Mouse (Mus musculus) midbrain, embryonic 14.5 days (tissue): ENCODE measurements around the gene Usp19. TPM values are rescaled to one million over a fixed set of nuclear protein-coding genes. Genes with fewer than 3 reads are reported as not detected.

Source experiments
- ATAC-seq: fragments of 200-750 bp; cut with Nextera tagmentation; 2 replicates; pipeline ENCODE4 v1.8.0; 2017; ENCODE audit warnings: moderate number of reproducible peaks, moderate library complexity; ENCODE audit not compliant: low FRiP score, low TSS enrichment
- DNase-seq: peaks from one replicate; pipeline ENCODE4 v3.0.0-alpha.2; 2015
- H3K27ac ChIP-seq: fragments of 300-500 bp; sonication (generic); replicated peaks from 2 replicates; pipeline ENCODE4 v1.5.1; 2014; ENCODE audit warnings: mild to moderate bottlenecking, low read depth, low read length, moderate library complexity
- H3K27me3 ChIP-seq: fragments of 300-500 bp; sonication (generic); 2 replicates; pipeline ENCODE4 v1.6.1; 2014; ENCODE audit warnings: low read length, control low read depth, mixed read lengths; ENCODE audit not compliant: control insufficient read depth, insufficient read depth
- H3K36me3 ChIP-seq: fragments of 300-500 bp; sonication (generic); 2 replicates; pipeline ENCODE4 v1.6.1; 2014; ENCODE audit warnings: low read length, control low read depth; ENCODE audit not compliant: control insufficient read depth, insufficient read depth
- H3K4me1 ChIP-seq: fragments of 300-500 bp; sonication (generic); 2 replicates; pipeline ENCODE4 v1.6.1; 2014; ENCODE audit warnings: mild to moderate bottlenecking, antibody characterized with exemption, low read length, control low read depth; ENCODE audit not compliant: control insufficient read depth, insufficient read depth
- H3K4me2 ChIP-seq: fragments of 300-500 bp; sonication (generic); 2 replicates; pipeline ENCODE4 v1.6.1; 2014; ENCODE audit warnings: mild to moderate bottlenecking, low read length, moderate library complexity
- H3K4me3 ChIP-seq: fragments of 300-500 bp; sonication (generic); replicated peaks from 2 replicates; pipeline ENCODE4 v1.5.1; 2014; ENCODE audit warnings: low read depth, low read length
- H3K9ac ChIP-seq: fragments of 300-500 bp; sonication (generic); replicated peaks from 2 replicates; pipeline ENCODE4 v1.6.1; 2014; ENCODE audit warnings: mild to moderate bottlenecking, low read length, moderate library complexity
- H3K9me3 ChIP-seq: fragments of 300-500 bp; sonication (generic); 2 replicates; pipeline ENCODE4 v1.6.1; 2016; ENCODE audit warnings: low read length, control low read depth, mixed read lengths; ENCODE audit not compliant: control insufficient read depth
- WGBS: fragments of 180-500 bp; shearing (Covaris S2); extraction: QIAGEN DNeasy Blood & Tissue Kit; methylation state at CpG from one replicate; pipeline ENCODE4 v1.1.7; 2014; 5-methylcytosine and 5-hydroxymethylcytosine counted together
- polyA plus RNA-seq: library from polyadenylated mRNA; unstranded; fragments of >200 nt; fragmentation: Nextera tagmentation; extraction: Ambion mirVana; gene quantifications from 2 replicates; pipeline ENCODE4 v1.2.1, GENCODE M21; 2014

Gene Usp19
- polyA plus RNA-seq, 1 experiment from 2014 or later = 72.5 TPM

- Histone ChIP-seq H3K4me2 (peak overlapping the region; percentile 56), H3K4me3 (peak overlapping the region; percentile 27), H3K36me3 (no peaks in the 10 kb centered on the region), H3K9ac (peak overlapping the region; percentile 26; the same call in 1 of the 2 replicates), H3K27me3 (no peaks in the 10 kb centered on the region), H3K9me3 (no peaks in the 10 kb centered on the region), H3K27ac (peak overlapping the region; percentile 55; the same call in 1 of the 2 replicates), H3K4me1 (peaks cover 15% of the 10 kb centered on the region)
- ATAC-seq = peak; percentile 6; the same call in 1 of the 2 replicates
- 18% methylated on average over 11 of the region's 11 CpGs for WGBS
- DNase-seq = peak; percentile 57
Observed at GRCm38 (mm10) chr9:108479241-108479640, 11.2 kb upstream of the Usp19 start.

DNA sequence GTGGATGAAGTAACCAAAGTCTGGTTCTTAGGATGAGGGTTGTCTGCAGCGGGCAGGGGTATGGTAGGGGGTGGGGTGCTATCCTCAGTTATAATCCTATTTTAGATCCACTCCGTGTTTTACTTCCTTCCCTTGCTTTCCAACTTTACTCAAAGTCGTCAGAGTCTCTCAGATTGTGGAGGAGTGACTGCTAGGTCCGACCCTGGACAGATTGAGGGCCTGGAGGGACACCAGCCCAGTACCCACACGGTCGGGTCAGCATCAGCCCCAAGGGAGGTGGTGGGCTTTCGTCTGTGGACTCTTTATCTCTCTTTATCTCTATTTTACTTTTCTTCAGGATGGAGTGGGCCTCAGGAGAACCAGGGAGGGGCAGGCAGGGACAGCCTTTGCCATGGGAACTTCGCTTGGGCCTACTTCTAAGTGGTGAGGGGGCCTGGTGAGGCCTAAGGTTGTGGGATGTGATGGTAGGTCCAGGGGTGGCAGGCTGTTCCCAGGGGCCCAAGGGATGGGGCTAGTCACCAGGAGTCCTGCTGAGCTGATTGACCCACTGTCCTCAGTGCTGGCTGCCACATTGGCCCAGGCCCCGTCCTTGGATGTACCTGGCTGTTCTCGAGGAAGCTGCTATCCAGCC, 10.6 kb upstream of the Usp19 start, which contains the start of gene Lamb2:
Gene Lamb2, plus strand, starts transcription at position 16 of the 631 bp plus-strand sequence.
- ATAC-seq = no peak
- WGBS = 10% methylated on average over 10 of the region's 10 CpGs
- H3K4me1 ChIP-seq = peaks cover 15% of the 10 kb centered on the region
- H3K9me3 ChIP-seq = no peaks in the 10 kb centered on the region
- no peaks in the 10 kb centered on the region for H3K36me3 ChIP-seq
- peak within 1 kb of the TSS; percentile 56 for H3K4me2 ChIP-seq
- H3K4me3 ChIP-seq = peak within 1 kb of the TSS; percentile 27
- H3K9ac ChIP-seq = peak within 1 kb of the TSS; percentile 37; the same call in 1 of the 2 replicates
- peak within 1 kb of the TSS; percentile 55 for H3K27ac ChIP-seq
- DNase-seq = peak; percentile 83
- H3K27me3 ChIP-seq = no peaks in the 10 kb centered on the region

GRCm38 (mm10) chr9:108480813-108481519, 9.4 kb upstream of the Usp19 start:
- H3K9me3 ChIP-seq = no peaks in the 10 kb centered on the region
- no peak overlapping the region for H3K4me2 ChIP-seq
- H3K27ac ChIP-seq = no peak overlapping the region
- DNase-seq (no peak), ATAC-seq (no peak)
- WGBS = 94% methylated on average over 28 of the region's 28 CpGs
- H3K4me3 ChIP-seq = no peak overlapping the region
- H3K27me3 ChIP-seq = no peaks in the 10 kb centered on the region
- peaks cover 2% of the 10 kb centered on the region; the same call in 1 of the 2 replicates for H3K36me3 ChIP-seq
- peaks cover 15% of the 10 kb centered on the region for H3K4me1 ChIP-seq
- H3K9ac ChIP-seq = no peak overlapping the region

DNA sequence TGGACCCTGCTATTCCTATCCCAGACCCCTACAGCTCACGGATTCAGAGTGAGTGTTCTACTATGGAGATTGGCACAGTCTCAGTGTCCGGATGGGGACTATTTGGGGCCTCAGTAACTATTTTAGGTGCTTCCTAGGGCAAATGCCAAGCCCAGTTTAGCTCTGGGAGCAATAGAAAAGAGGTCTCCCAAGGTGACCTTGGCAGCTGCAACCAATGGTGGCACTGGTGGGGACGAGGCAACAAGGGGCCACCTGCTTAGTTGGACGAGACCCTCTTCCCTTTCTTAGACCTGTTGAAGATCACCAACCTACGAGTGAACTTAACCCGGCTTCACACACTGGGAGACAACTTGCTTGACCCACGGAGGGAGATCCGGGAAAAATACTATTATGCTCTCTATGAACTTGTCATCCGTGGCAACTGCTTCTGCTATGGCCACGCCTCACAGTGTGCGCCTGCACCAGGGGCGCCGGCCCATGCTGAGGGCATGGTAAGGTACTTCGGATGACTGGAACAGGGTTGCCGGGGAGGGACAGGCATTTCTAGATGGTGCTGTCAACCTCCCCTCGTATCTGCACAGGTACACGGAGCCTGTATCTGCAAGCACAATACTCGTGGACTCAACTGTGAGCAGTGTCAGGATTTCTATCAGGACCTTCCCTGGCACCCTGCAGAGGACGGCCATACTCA, 8.7 kb upstream of the Usp19 start:
- 92% methylated on average over 19 of the region's 19 CpGs for WGBS

GRCm38 (mm10) chr9:108483051-108483790, 7.2 kb upstream of the Usp19 start:
- Histone ChIP-seq H3K4me1 (peaks cover 15% of the 10 kb centered on the region), H3K4me2 (no peak overlapping the region), H3K36me3 (peaks cover 4% of the 10 kb centered on the region; the same call in 1 of the 2 replicates), H3K9me3 (no peaks in the 10 kb centered on the region), H3K4me3 (no peak overlapping the region), H3K27ac (no peak overlapping the region), H3K9ac (no peak overlapping the region), H3K27me3 (no peaks in the 10 kb centered on the region)
- ATAC-seq (no peak), DNase-seq (no peak)
- 95% methylated on average over 18 of the region's 18 CpGs for WGBS

More for the DNA sequence above, 8.7 kb upstream of the Usp19 start:
- H3K27me3 ChIP-seq = no peaks in the 10 kb centered on the region
- H3K27ac ChIP-seq = no peak overlapping the region
- no peak overlapping the region for H3K4me3 ChIP-seq
- no peaks in the 10 kb centered on the region for H3K9me3 ChIP-seq
- DNase-seq = no peak
- no peak for ATAC-seq
- H3K4me2 ChIP-seq = no peak overlapping the region
- H3K36me3 ChIP-seq = peaks cover 4% of the 10 kb centered on the region; the same call in 1 of the 2 replicates
- H3K4me1 ChIP-seq = peaks cover 15% of the 10 kb centered on the region
- no peak overlapping the region for H3K9ac ChIP-seq

- H3K36me3 ChIP-seq = peaks cover 4% of the 10 kb centered on the region; the same call in 1 of the 2 replicates
- DNase-seq (no peak), ATAC-seq (no peak)
- H3K4me3 ChIP-seq = no peak overlapping the region
- no peaks in the 10 kb centered on the region for H3K9me3 ChIP-seq
- no peak overlapping the region for H3K27ac ChIP-seq
- no peak overlapping the region for H3K4me2 ChIP-seq
- H3K4me1 ChIP-seq = peaks cover 11% of the 10 kb centered on the region
- H3K27me3 ChIP-seq = no peaks in the 10 kb centered on the region
- H3K9ac ChIP-seq = no peak overlapping the region
- 95% methylated on average over 15 of the region's 15 CpGs for WGBS
Observed at GRCm38 (mm10) chr9:108484021-108484420, 6.4 kb upstream of the Usp19 start.

DNA sequence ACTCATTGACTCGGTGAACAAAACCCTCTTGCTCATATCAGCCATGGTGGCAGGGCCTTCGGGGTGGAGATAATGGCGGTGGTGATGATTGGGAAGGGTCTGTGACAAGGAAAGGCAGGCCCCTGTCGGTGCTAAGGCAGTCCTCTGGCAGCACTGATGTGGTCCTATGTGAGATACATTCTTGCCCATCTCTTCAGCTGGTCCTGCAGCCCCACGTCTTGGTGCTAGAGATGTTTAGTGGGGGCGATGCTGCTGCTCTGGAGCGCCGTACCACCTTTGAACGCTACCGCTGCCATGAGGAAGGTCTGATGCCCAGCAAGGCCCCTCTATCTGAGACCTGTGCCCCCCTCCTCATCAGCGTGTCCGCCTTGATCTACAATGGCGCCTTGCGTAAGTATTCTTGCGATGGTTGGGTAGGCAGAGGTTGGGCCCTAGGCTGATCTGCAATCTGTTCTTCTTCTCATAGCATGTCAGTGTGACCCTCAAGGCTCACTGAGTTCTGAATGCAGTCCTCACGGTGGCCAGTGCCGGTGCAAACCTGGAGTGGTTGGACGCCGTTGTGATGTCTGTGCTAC, 5.0 kb upstream of the Usp19 start:
- Histone ChIP-seq H3K9ac (no peak overlapping the region), H3K27ac (no peak overlapping the region), H3K27me3 (no peaks in the 10 kb centered on the region), H3K4me3 (no peak overlapping the region), H3K4me2 (no peak overlapping the region), H3K36me3 (peaks cover 4% of the 10 kb centered on the region; the same call in 1 of the 2 replicates), H3K4me1 (peaks cover 6% of the 10 kb centered on the region; the same call in 1 of the 2 replicates), H3K9me3 (no peaks in the 10 kb centered on the region)
- DNase-seq (no peak), ATAC-seq (no peak)
- 96% methylated on average over 19 of the region's 19 CpGs for WGBS
